Mouse (Mus musculus) heart, embryonic 16.5 days (tissue): ENCODE measurements around the gene Cbx6. TPM values are rescaled to one million over a fixed set of nuclear protein-coding genes. Genes with fewer than 3 reads are reported as not detected.
A peak's percentile ranks its signal among the peaks of the same experiment; 100 is the strongest.

ENCODE experiments used
- ATAC-seq: fragments of 200-750 bp; cut with Nextera tagmentation; replicated peaks from 2 replicates; pipeline ENCODE4 v1.8.0; 2017; ENCODE audit warnings: moderate number of reproducible peaks; ENCODE audit not compliant: insufficient read depth, low FRiP score; ENCODE audit errors: extremely low read depth
- H3K27ac ChIP-seq: fragments of 300-500 bp; sonication (generic); 2 replicates; pipeline ENCODE4 v1.5.1; 2014; ENCODE audit warnings: mild to moderate bottlenecking, low read length, control low read depth, moderate library complexity
- H3K27me3 ChIP-seq: fragments of 300-500 bp; sonication (generic); 2 replicates; pipeline ENCODE4 v1.6.1; 2014; ENCODE audit warnings: low read length, mixed read lengths; ENCODE audit not compliant: control insufficient read depth, insufficient read depth
- H3K36me3 ChIP-seq: fragments of 300-500 bp; sonication (generic); 2 replicates; pipeline ENCODE4 v1.6.1; 2014; ENCODE audit not compliant: control insufficient read depth, insufficient read depth
- H3K4me1 ChIP-seq: fragments of 300-500 bp; sonication (generic); 2 replicates; pipeline ENCODE4 v1.6.1; 2014; ENCODE audit warnings: low read length, mixed read lengths; ENCODE audit not compliant: control insufficient read depth, insufficient read depth
- H3K4me2 ChIP-seq: fragments of 300-500 bp; sonication (generic); 2 replicates; pipeline ENCODE4 v1.6.1; 2014; ENCODE audit warnings: low read depth, mild to moderate bottlenecking, control low read depth, low read length
- H3K4me3 ChIP-seq: fragments of 300-500 bp; sonication (generic); 2 replicates; pipeline ENCODE4 v1.5.1; 2014; ENCODE audit warnings: mild to moderate bottlenecking, control low read depth, low read length
- H3K9ac ChIP-seq: fragments of 300-500 bp; sonication (generic); 2 replicates; pipeline ENCODE4 v1.6.1; 2014; ENCODE audit warnings: low read length, control low read depth
- H3K9me3 ChIP-seq: fragments of 300-500 bp; sonication (generic); replicated peaks from 2 replicates; pipeline ENCODE4 v1.6.1; 2016; ENCODE audit warnings: low read length; ENCODE audit not compliant: control insufficient read depth
- WGBS: fragments of 180-500 bp; shearing (Covaris S2); extraction: QIAGEN DNeasy Blood & Tissue Kit; methylation state at CpG from one replicate; pipeline ENCODE4 v1.1.7; 2014; 5-methylcytosine and 5-hydroxymethylcytosine counted together
- polyA plus RNA-seq: library from polyadenylated mRNA; unstranded; fragments of >200 nt; fragmentation: Nextera tagmentation; extraction: Ambion mirVana; gene quantifications from 2 replicates; pipeline ENCODE4 v1.2.1, GENCODE M21; 2015

The Cbx6 gene
- 57.0 and 59.0 TPM in 2 replicates for polyA plus RNA-seq

GRCm38 (mm10) chr15:79834130-79834880 is at the start of gene Cbx6, which contains the start of gene Npcd:
Gene Cbx6 (minus strand): TSS chr15:79834688.
Gene Npcd (minus strand): TSS chr15:79834237.
- Histone ChIP-seq H3K4me3 (peak within 1 kb of the TSS; percentile 87), H3K9me3 (no peaks in the 10 kb centered on the region), H3K9ac (peak within 1 kb of the TSS; percentile 93), H3K36me3 (peaks cover 6% of the 10 kb centered on the region; the same call in 1 of the 2 replicates), H3K4me2 (peak within 1 kb of the TSS; percentile 67), H3K27ac (peak within 1 kb of the TSS; percentile 95), H3K27me3 (no peaks in the 10 kb centered on the region), H3K4me1 (peaks cover 30% of the 10 kb centered on the region)
- ATAC-seq, result peak; percentile 93
- under 1% methylated on average over 55 of the region's 58 CpGs for WGBS

DNA sequence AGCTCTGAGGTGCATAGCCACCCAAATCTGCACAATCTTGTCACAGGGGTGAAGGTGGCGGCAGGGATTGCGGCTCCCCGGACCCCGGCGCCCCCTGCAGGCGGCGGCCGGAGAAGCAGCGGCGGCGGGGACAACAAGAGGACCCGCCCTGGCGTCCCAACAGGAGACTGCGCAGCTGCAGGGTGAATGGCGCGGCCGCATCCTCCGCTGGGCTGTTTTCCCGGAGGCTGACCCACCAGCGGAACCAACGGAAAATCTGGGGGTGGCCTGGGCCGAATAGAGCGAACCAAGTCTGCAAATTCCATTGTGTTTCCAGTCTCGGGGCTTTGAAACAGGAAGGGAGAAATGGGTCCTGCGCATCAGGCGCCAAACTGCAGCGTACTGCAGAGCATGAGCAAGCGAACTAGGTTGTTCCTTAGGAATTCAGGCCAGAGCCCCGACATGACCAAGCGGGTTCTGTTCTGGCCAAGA is 48.9 kb upstream of the Cbx6 start:
- no peaks in the 10 kb centered on the region for H3K9me3 ChIP-seq
- H3K4me1 ChIP-seq, result peaks cover 23% of the 10 kb centered on the region
- peak overlapping the region; percentile 63 for H3K9ac ChIP-seq
- peak; percentile 77 for ATAC-seq
- 1% methylated on average over 30 of the region's 30 CpGs for WGBS
- H3K27me3 ChIP-seq, result no peaks in the 10 kb centered on the region
- peak overlapping the region; percentile 63 for H3K4me2 ChIP-seq
- H3K4me3 ChIP-seq, result peak overlapping the region; percentile 50
- peak overlapping the region; percentile 73 for H3K27ac ChIP-seq
- H3K36me3 ChIP-seq, result no peaks in the 10 kb centered on the region

GRCm38 (mm10) chr15:79882623-79883267 is 48.3 kb upstream of the Cbx6 start:
- H3K4me3 ChIP-seq, result peak overlapping the region; percentile 50
- 27% methylated on average over 19 of the region's 19 CpGs for WGBS
- H3K9me3 ChIP-seq, result no peaks in the 10 kb centered on the region
- peak overlapping the region; percentile 63 for H3K4me2 ChIP-seq
- ATAC-seq, result no peak
- no peaks in the 10 kb centered on the region for H3K36me3 ChIP-seq
- no peaks in the 10 kb centered on the region for H3K27me3 ChIP-seq
- H3K4me1 ChIP-seq, result peaks cover 23% of the 10 kb centered on the region
- peak overlapping the region; percentile 53 for H3K9ac ChIP-seq
- no peak overlapping the region for H3K27ac ChIP-seq

DNA sequence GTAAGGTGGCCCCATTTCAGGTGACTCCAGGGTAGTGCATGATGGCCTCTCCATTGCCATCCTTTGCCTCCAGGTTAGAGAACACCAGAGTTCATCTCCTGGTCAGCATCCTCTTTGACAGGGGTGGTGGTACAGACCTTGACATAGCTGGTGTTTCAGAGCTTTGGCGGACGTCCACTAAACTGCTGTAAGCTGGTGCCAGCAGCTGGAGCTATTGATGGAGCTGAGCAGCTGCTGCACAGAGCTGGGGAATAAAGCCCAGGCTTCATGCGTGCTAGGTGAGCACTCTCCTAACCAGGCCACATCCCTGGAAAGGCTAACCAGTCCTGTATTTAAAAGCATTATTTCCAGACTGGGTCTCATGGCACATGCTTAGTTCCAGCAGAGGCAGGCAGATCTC is 46.0 kb upstream of the Cbx6 start:
- no peaks in the 10 kb centered on the region for H3K36me3 ChIP-seq
- no peak overlapping the region for H3K9ac ChIP-seq
- WGBS, result 68% methylated on average over 3 of the region's 3 CpGs
- H3K4me2 ChIP-seq, result no peak overlapping the region
- no peak overlapping the region for H3K4me3 ChIP-seq
- H3K27me3 ChIP-seq, result no peaks in the 10 kb centered on the region
- no peaks in the 10 kb centered on the region for H3K9me3 ChIP-seq
- H3K27ac ChIP-seq, result no peak overlapping the region
- no peak for ATAC-seq
- H3K4me1 ChIP-seq, result peaks cover 23% of the 10 kb centered on the region

DNA sequence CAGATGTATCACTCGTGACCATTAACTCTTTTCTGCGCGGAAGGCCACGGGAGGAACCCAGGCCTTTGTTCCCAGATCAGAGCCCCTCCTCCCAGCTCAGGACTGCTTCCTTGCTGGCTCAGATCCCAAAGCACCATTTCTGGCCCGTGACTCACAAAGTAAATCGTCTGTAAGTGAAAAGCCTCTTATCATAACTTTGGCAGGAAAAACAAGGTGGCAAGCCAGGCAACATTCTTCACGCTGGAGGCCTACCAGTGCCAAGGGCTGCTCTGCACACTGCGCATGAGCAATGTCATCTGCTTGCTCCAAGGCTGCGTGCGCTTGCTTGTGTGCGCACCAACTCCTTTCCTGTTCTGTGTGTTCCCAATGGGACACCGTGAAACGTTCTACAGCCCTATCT is 44.8 kb upstream of the Cbx6 start:
- Histone ChIP-seq H3K27ac (peak overlapping the region; percentile 98), H3K9ac (peak overlapping the region; percentile 69), H3K4me1 (peaks cover 23% of the 10 kb centered on the region), H3K4me2 (peak overlapping the region; percentile 58), H3K27me3 (no peaks in the 10 kb centered on the region), H3K36me3 (no peaks in the 10 kb centered on the region), H3K9me3 (no peaks in the 10 kb centered on the region), H3K4me3 (peak overlapping the region; percentile 32)
- WGBS, result 2% methylated on average over 13 of the region's 13 CpGs
- peak; percentile 88 for ATAC-seq

DNA sequence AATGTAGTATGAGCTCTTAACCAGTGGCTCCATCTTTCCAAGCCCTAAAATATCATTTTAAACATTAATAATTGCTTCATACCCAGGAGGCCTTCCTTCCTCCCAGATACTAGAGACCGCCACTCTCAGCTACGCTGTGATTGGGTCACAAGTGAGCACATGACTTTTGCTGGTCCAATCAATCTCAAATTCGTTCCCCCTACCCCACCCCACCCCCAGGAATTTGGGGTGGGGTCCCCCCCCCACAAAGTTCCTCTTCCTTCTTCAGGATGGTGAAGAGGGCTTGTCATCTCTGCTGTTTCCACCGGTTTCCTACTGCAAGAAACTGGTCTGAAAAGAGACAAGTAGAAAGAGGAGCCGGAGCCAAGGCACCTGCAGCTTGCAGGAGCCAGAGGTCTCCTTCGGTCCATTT is 44.2 kb upstream of the Cbx6 start:
- Histone ChIP-seq H3K4me2 (peak overlapping the region; percentile 58), H3K4me1 (peaks cover 23% of the 10 kb centered on the region), H3K27ac (peak overlapping the region; percentile 98), H3K9me3 (no peaks in the 10 kb centered on the region), H3K9ac (peak overlapping the region; percentile 69), H3K27me3 (no peaks in the 10 kb centered on the region), H3K36me3 (no peaks in the 10 kb centered on the region), H3K4me3 (peak overlapping the region; percentile 32)
- 47% methylated on average over 6 of the region's 6 CpGs for WGBS
- ATAC-seq, result no peak; the same call in 1 of the 2 replicates

GRCm38 (mm10) chr15:79875261-79875995 is 40.9 kb upstream of the Cbx6 start:
- H3K27ac ChIP-seq, result no peak overlapping the region
- H3K9me3 ChIP-seq, result no peaks in the 10 kb centered on the region
- ATAC-seq, result no peak
- H3K9ac ChIP-seq, result no peak overlapping the region
- H3K4me2 ChIP-seq, result no peak overlapping the region
- no peak overlapping the region for H3K4me3 ChIP-seq
- no peaks in the 10 kb centered on the region for H3K36me3 ChIP-seq
- H3K27me3 ChIP-seq, result no peaks in the 10 kb centered on the region
- peaks cover 19% of the 10 kb centered on the region for H3K4me1 ChIP-seq
- WGBS, result 84% methylated on average over 18 of the region's 18 CpGs

DNA sequence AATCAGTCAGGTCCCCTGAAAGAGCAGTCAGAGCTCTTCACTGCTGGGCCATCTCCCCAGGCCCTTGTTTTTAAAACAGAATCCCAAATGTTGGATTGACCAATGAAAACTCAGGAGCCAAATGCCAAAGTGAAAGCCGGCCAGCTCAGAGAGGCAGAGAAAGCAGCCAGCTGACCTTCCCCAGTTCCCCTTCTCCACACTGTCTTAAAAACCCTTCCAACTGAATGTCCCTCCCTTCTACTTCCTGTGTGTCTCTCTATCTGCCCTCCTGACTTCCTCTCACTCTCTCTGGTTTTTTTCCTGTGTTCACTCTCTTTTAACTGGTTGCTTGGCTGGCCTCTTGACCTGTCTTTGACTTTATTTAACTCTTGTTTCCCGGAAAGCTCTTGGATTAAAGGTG is 39.5 kb upstream of the Cbx6 start:
- 41% methylated on average over 2 of the region's 2 CpGs for WGBS
- H3K9ac ChIP-seq, result no peak overlapping the region
- H3K27ac ChIP-seq, result no peak overlapping the region
- peaks cover 5% of the 10 kb centered on the region for H3K9me3 ChIP-seq
- no peaks in the 10 kb centered on the region for H3K36me3 ChIP-seq
- no peak overlapping the region for H3K4me3 ChIP-seq
- H3K4me1 ChIP-seq, result peaks cover 7% of the 10 kb centered on the region
- no peaks in the 10 kb centered on the region for H3K27me3 ChIP-seq
- ATAC-seq, result no peak
- no peak overlapping the region for H3K4me2 ChIP-seq
